Mouse (Mus musculus) CH12.LX (cell line): ENCODE measurements around the gene Lrrc46. TPM values are rescaled to one million over a fixed set of nuclear protein-coding genes. Genes with fewer than 3 reads are reported as not detected.

Experiments used
- DNase-seq: peaks from one replicate; pipeline ENCODE4 v3.0.0-alpha.2; 2013; ENCODE audit errors: extremely low read depth
- H3K27ac ChIP-seq: 2 replicates; pipeline ENCODE4 v1.5.1; 2012; ENCODE audit warnings: low read depth, mild to moderate bottlenecking, control low read depth, moderate library complexity; ENCODE audit not compliant: insufficient read depth
- H3K27me3 ChIP-seq: replicated peaks from 2 replicates; pipeline ENCODE3; 2012; ENCODE audit warnings: inconsistent platforms
- H3K36me3 ChIP-seq, 2 experiments: replicated peaks in 1 of 2; 2 replicates each; pipeline versions ENCODE3 to v1.6.1; 2012; ENCODE audit warnings: inconsistent platforms in 1 of 2, low read length in 1 of 2, mild to moderate bottlenecking in 1 of 2, mixed read lengths in 1 of 2, moderate library complexity in 1 of 2; ENCODE audit not compliant: control insufficient read depth in 1 of 2, insufficient read depth in 1 of 2
- H3K4me1 ChIP-seq, 2 experiments: 2 replicates each; pipeline ENCODE4 v1.6.1; 2012; ENCODE audit warnings: inconsistent platforms in 1 of 2, moderate library complexity in 1 of 2; ENCODE audit not compliant: insufficient read depth in 2 of 2, control insufficient read depth in 1 of 2
- H3K4me2 ChIP-seq: 2 replicates; pipeline ENCODE4 v1.6.1; 2012; ENCODE audit warnings: low read depth, mild to moderate bottlenecking, control low read depth; ENCODE audit not compliant: poor library complexity, insufficient read depth, severe bottlenecking
- H3K4me3 ChIP-seq, 3 experiments: fragments of 150-350 bp in 1 of 3; sonication (generic) in 1 of 3; replicated peaks in 1 of 3; 2 replicates each; pipeline versions ENCODE3 to v1.5.1; 2011 to 2012; ENCODE audit warnings: low read depth in 2 of 3, low read length in 2 of 3, mild to moderate bottlenecking in 2 of 3, moderate library complexity in 2 of 3, control low read depth in 1 of 3, improper control_type of control experiment in 1 of 3, inconsistent platforms in 1 of 3, mixed read lengths in 1 of 3; ENCODE audit not compliant: poor library complexity in 1 of 3
- H3K79me2 ChIP-seq: replicated peaks from 2 replicates; pipeline ENCODE4 v1.6.1; 2012; ENCODE audit warnings: mild to moderate bottlenecking, moderate library complexity; ENCODE audit not compliant: control insufficient read depth, poor library complexity, insufficient read depth, severe bottlenecking; ENCODE audit errors: extremely low read depth
- H3K9ac ChIP-seq: 2 replicates; pipeline ENCODE4 v1.6.1; 2012; ENCODE audit warnings: low read depth, mild to moderate bottlenecking, control low read depth, moderate library complexity; ENCODE audit not compliant: insufficient read depth
- H3K9me3 ChIP-seq: replicated peaks from 2 replicates; pipeline ENCODE3; 2012; ENCODE audit warnings: low read length, inconsistent platforms, mixed read lengths
- CHD1 ChIP-seq: IDR thresholded peaks from 2 replicates; pipeline ENCODE4 v1.6.1; 2012; ENCODE audit warnings: low read depth, low read length, improper control_type of control experiment, inconsistent platforms
- CHD2 ChIP-seq: IDR thresholded peaks from 2 replicates; pipeline ENCODE4 v1.6.1; 2011; ENCODE audit warnings: low read length, improper control_type of control experiment
- CTCF ChIP-seq, 2 experiments: IDR thresholded peaks in 1 of 2; conservative IDR thresholded peaks in 1 of 2; 2 replicates each; pipeline ENCODE4 v1.5.1; 2011 to 2012; ENCODE audit warnings: low read depth in 2 of 2, low read length in 2 of 2, improper control_type of control experiment in 1 of 2, inconsistent platforms in 1 of 2, mild to moderate bottlenecking in 1 of 2, moderate library complexity in 1 of 2
- EP300 ChIP-seq: IDR thresholded peaks from 2 replicates; pipeline ENCODE4 v1.6.1; 2011; ENCODE audit warnings: low read length, improper control_type of control experiment
- GABPA ChIP-seq: IDR thresholded peaks from 2 replicates; pipeline ENCODE4 v1.6.1; 2012; ENCODE audit warnings: low read depth, low read length, improper control_type of control experiment, inconsistent platforms; ENCODE audit not compliant: insufficient replicate concordance
- MAZ ChIP-seq: IDR thresholded peaks from 2 replicates; pipeline ENCODE4 v1.6.1; 2012; ENCODE audit warnings: low read depth, mild to moderate bottlenecking, inconsistent platforms, low read length, improper control_type of control experiment, moderate library complexity
- MXI1 ChIP-seq: IDR thresholded peaks from 2 replicates; pipeline ENCODE4 v1.6.1; 2011; ENCODE audit warnings: mild to moderate bottlenecking, low read depth, low read length, improper control_type of control experiment
- MYC ChIP-seq: IDR thresholded peaks from 2 replicates; pipeline ENCODE4 v1.6.1; 2011; ENCODE audit warnings: low read depth, mild to moderate bottlenecking, improper control_type of control experiment, low read length
- NELFE ChIP-seq: IDR thresholded peaks from 2 replicates; pipeline ENCODE4 v1.6.1; 2011; ENCODE audit warnings: low read depth, low read length, improper control_type of control experiment
- NRF1 ChIP-seq: IDR thresholded peaks from 2 replicates; pipeline ENCODE4 v1.6.1; 2014; ENCODE audit warnings: low read depth, mild to moderate bottlenecking, inconsistent platforms, low read length, improper control_type of control experiment, moderate library complexity
- PAX5 ChIP-seq: IDR thresholded peaks from 2 replicates; pipeline ENCODE4 v1.6.1; 2012; ENCODE audit warnings: low read length, inconsistent platforms, mixed read lengths
- POLR2A ChIP-seq: IDR thresholded peaks from 2 replicates; pipeline ENCODE4 v1.6.1; 2011; ENCODE audit warnings: low read depth, mild to moderate bottlenecking, improper control_type of control experiment, low read length
- TCF12 ChIP-seq: IDR thresholded peaks from 2 replicates; pipeline ENCODE4 v1.6.1; 2014; ENCODE audit warnings: low read depth, mild to moderate bottlenecking, inconsistent platforms, low read length, improper control_type of control experiment
- UBTF ChIP-seq: IDR thresholded peaks from 2 replicates; pipeline ENCODE4 v1.6.1; 2012; ENCODE audit warnings: low read depth, mild to moderate bottlenecking, inconsistent platforms, low read length, improper control_type of control experiment, moderate library complexity
- USF2 ChIP-seq: conservative IDR thresholded peaks from 2 replicates; pipeline ENCODE4 v1.6.1; 2011; ENCODE audit warnings: low read depth, low read length, improper control_type of control experiment
- ZMIZ1 ChIP-seq: IDR thresholded peaks from 2 replicates; pipeline ENCODE4 v1.6.1; 2012; ENCODE audit warnings: low read depth, mild to moderate bottlenecking, inconsistent platforms, low read length, improper control_type of control experiment
- dilution Hi-C: fragments of 300-500 bp; cut with MboI; formaldehyde crosslinking; loops from 2 replicates; pipeline ENCODE4 v1.14.3; 2020; ENCODE audit warnings: low sequenced_read_pairs; ENCODE audit not compliant: extremely low pct_unique_long_range_greater_than_20kb, extremely low pct_ligation_motif_present
- in situ Hi-C: fragments of 300-500 bp; cut with MboI; formaldehyde crosslinking; loops from 3 replicates; pipeline ENCODE4 v1.14.3; 2019; ENCODE audit warnings: low sequenced_read_pairs, low pct_ligation_motif_present, low pct_unique_long_range_greater_than_20kb, mixed read lengths
- polyA plus RNA-seq: library from polyadenylated mRNA; unstranded; fragments of >175 nt; gene quantifications from 2 replicates; pipeline ENCODE4 v1.2.1, GENCODE M21; 2012; ENCODE audit warnings: low read depth; ENCODE audit not compliant: insufficient read length
- total RNA-seq, 2 experiments: library from RNA; depleted of rRNA; stranded (reverse); fragments of 300-350 nt in 1 of 2; fragments of >200 nt in 1 of 2; gene quantifications; 2 replicates each; pipeline ENCODE4 v1.2.3; 2012 to 2014

Gene Lrrc46
- total and polyA plus RNA-seq, 3 experiments = 0.38 to 0.91 TPM; not detected in 1

DNA sequence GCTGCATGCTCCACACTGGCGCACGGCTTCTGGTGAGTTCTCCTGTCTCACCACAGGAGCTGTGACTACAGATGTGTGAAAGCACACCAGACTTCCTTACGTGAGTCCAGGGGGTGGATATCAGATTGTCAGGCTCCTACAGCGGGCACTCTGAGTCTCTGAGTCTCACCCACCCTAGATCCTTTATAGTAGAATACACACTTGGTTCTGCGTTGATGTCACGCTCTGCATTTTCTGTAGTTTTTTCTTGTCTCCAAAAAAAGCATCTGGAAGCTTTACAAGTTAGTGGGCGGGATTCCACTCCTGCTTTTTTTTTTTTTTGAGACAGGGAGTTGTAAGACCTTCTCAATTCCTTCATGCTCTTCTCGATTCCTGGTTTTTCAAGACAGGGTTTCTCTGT lies 3.7 kb upstream of the Lrrc46 start:
- no peak overlapping the region for H3K4me3 ChIP-seq
- no peak for DNase-seq
- H3K9ac ChIP-seq = no peak overlapping the region
- in situ Hi-C loops (no loop called here), dilution Hi-C loops (no loop called here)
- H3K4me1 ChIP-seq = peaks cover 4 to 29% of the 10 kb centered on the region in 2 experiments; a peak in 3 of 4 replicates
- H3K27me3 ChIP-seq = no peaks in the 10 kb centered on the region
- H3K79me2 ChIP-seq = peaks cover 30% of the 10 kb centered on the region
- TF ChIP-seq POLR2A = no peak
- no peak for TF ChIP-seq CHD2
- no peak for TF ChIP-seq PAX5
- no peak for TF ChIP-seq USF2
- no peak for TF ChIP-seq UBTF
- no peak for TF ChIP-seq MAZ
- TF ChIP-seq MXI1 = no peak
- no peak for TF ChIP-seq CHD1
- no peak for TF ChIP-seq TCF12
- TF ChIP-seq MYC = no peak
- TF ChIP-seq NRF1 = no peak
- no peak for TF ChIP-seq EP300
- TF ChIP-seq ZMIZ1 = no peak
- TF ChIP-seq GABPA = no peak
- no peak for TF ChIP-seq CTCF (conservative IDR thresholded peaks at IDR 0.05 in 1 of 2, IDR thresholded peaks at IDR 0.05 in 1 of 2; ENCODE audit: low read depth in 2 of 2, low read length in 2 of 2)
- H3K27ac ChIP-seq = no peak overlapping the region
- H3K9me3 ChIP-seq = peaks cover 4% of the 10 kb centered on the region
- peaks cover 33 to 62% of the 10 kb centered on the region in 2 experiments for H3K36me3 ChIP-seq
- H3K4me2 ChIP-seq = no peak overlapping the region

DNA sequence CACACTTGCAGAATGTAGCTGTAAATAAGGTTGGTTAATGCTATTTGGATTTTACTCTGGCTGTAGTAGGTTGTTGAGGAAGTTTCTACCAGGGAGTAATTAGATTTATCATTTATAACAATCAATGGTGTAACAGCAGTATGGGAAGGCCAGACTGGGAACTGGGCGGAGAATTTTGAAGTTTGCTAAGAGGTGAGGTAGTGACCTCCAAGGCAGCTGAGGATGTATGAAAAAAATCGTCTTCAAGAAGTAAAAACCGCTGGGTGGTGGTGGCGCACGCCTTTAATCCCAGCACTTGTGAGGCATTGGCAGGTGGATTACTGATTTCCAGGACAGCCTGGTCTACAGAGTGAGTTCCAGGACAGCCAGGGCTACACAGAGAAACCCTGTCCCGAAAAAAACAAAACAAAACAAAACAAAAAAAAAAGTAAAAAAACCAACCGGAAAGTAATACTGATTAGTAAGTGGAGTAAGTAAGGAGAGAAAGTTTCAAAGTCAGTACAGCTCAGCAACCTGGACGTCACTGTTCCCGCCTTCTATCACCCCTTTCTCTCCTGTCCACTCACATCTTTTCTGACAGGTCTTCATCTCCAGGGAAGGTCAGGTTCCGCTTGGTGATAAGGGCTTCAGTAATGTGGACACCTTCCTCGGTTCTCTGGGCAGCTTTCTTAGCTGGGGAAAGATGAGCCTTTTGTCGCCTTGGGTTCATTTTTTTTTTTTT lies 746 bp downstream of the Lrrc46 start:
- Histone ChIP-seq H3K4me3 (peak overlapping the region in 1 of 3 experiments; percentile 66), H3K4me1 (peaks cover 4 to 23% of the 10 kb centered on the region in 2 experiments; a peak in 3 of 4 replicates), H3K36me3 (peaks cover 12 to 46% of the 10 kb centered on the region in 2 experiments), H3K79me2 (peaks cover 30% of the 10 kb centered on the region), H3K9ac (peak overlapping the region; percentile 57; the same call in 1 of the 2 replicates), H3K27ac (no peak overlapping the region), H3K4me2 (peak overlapping the region; percentile 99), H3K27me3 (no peaks in the 10 kb centered on the region), H3K9me3 (peaks cover under 1% of the 10 kb centered on the region)
- in situ Hi-C loops = no loop called here
- TF ChIP-seq MXI1 = no peak
- TF ChIP-seq NELFE = 0 out of 2 replicates have a peak, but pooled peaks have one; percentile 15
- no peak for DNase-seq
- dilution Hi-C loops = no loop called here
